In the genomic region with DNA sequence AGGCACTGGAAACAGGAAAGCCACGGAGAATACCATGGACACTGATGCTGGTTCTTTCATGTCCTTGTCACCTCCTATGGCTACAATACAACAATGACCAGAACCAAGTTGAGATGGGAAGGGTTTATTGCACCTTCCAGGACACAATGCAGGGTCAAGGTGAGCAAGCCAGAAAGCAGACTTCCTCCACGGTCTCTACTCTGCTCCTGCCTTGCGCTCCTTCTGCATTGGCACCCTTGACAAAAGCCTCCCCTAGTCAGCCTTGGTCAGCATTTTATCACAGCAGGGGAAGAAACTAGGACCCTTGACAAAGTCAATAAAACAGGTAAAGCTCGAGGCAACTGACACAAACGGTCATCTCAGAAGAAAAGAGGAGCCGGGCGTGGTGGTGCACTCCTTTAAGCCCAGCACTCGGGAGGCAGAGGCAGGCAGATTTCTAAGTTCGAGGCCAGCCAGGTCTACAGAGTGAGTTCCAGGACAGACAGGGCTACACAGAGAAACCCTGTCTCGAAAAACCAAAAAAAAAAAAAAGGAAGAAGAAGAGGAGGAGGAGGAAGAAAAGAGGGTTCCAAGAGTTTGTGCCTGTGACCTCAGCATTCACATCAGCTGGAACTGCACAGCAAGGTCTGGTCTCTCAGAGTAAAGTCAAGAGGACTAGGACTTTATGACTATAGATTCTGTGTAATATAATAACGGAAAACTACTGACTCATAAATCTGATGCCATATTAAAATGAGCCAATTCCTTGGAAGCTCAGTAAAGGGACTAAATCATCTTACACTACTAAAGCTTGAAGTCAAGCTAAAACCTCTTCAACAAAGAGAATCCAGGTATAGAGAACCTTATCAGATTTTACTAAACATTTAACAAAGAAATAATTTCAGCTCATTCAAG, we compare ENCODE assay signal across 7 mouse cellular contexts. TPM values are rescaled to one million over a fixed set of nuclear protein-coding genes. Genes with fewer than 3 reads are reported as not detected.
DNase-seq lines count a peak whose midpoint lies in the region; ATAC-seq and TF ChIP-seq lines count a peak whose summit lies in the region.
"Not testable (repeated sequence)": the region's sequence is repeated elsewhere in the genome, so short reads cannot be mapped to it uniquely, and the experiment has no call there.

No protein-coding gene starts in this region.

- not testable (repeated sequence) for H3K27ac ChIP-seq in forebrain, postnatal 0 days (ENCODE audit: low read depth, low read length); heart, embryonic 16.5 days (ENCODE audit: low read length); kidney, postnatal 0 days; limb, embryonic 13.5 days; midbrain, embryonic 10.5 days (replicated peaks)

- H3K4me2 ChIP-seq in forebrain, postnatal 0 days (ENCODE audit: low read depth); heart, embryonic 16.5 days (ENCODE audit: low read depth, low read length); kidney, postnatal 0 days (ENCODE audit: low read length); limb, embryonic 13.5 days (replicated peaks): not testable (repeated sequence)

- peak; percentile 25; the same call in 1 of the 2 replicates for ATAC-seq in forebrain, postnatal 0 days
- ATAC-seq in heart, embryonic 16.5 days (replicated peaks; ENCODE audit: extremely low read depth, insufficient read depth, low FRiP score): peak; percentile 42; the same call in 1 of the 2 replicates
- ATAC-seq in kidney, postnatal 0 days (replicated peaks; ENCODE audit: low FRiP score, low read depth): peak; percentile 34
- peak; percentile 59 for ATAC-seq in limb, embryonic 13.5 days (ENCODE audit: low FRiP score, low read depth)

- WGBS in forebrain, postnatal 0 days: 84% methylated on average over 11 of the region's 11 CpGs
- 74% methylated on average over 11 of the region's 11 CpGs for WGBS in heart, embryonic 16.5 days
- 82% methylated on average over 11 of the region's 11 CpGs for WGBS in kidney, postnatal 0 days
- whole genome bisulfite sequencing in limb, embryonic 13.5 days: 81% methylated on average over 11 of the region's 11 CpGs
- 87% methylated on average over 11 of the region's 11 CpGs for WGBS in midbrain, embryonic 10.5 days

- H3K9me3 ChIP-seq in forebrain, postnatal 0 days (ENCODE audit: low read length); heart, embryonic 16.5 days (replicated peaks; ENCODE audit: control insufficient read depth, low read length); kidney, postnatal 0 days (replicated peaks; ENCODE audit: low read length): not testable (repeated sequence)
- peaks cover 13% of the 10 kb centered on the region for H3K9me3 ChIP-seq in limb, embryonic 13.5 days
- H3K9me3 ChIP-seq in midbrain, embryonic 10.5 days (replicated peaks): peaks cover 15% of the 10 kb centered on the region

- not testable (repeated sequence) for H3K36me3 ChIP-seq in forebrain, postnatal 0 days (ENCODE audit: insufficient read depth); heart, embryonic 16.5 days (ENCODE audit: control insufficient read depth, insufficient read depth); kidney, postnatal 0 days (ENCODE audit: insufficient read depth, low read length); limb, embryonic 13.5 days; midbrain, embryonic 10.5 days

- not testable (repeated sequence) for H3K27me3 ChIP-seq in forebrain, postnatal 0 days (ENCODE audit: insufficient read depth, low read length); heart, embryonic 16.5 days (ENCODE audit: control insufficient read depth, insufficient read depth, low read length); kidney, postnatal 0 days (ENCODE audit: insufficient read depth, low read length); limb, embryonic 13.5 days; midbrain, embryonic 10.5 days (ENCODE audit: low read depth, poor library complexity, severe bottlenecking)

- not testable (repeated sequence) for H3K9ac ChIP-seq in forebrain, postnatal 0 days; heart, embryonic 16.5 days (ENCODE audit: low read length); kidney, postnatal 0 days (ENCODE audit: low read depth, low read length); limb, embryonic 13.5 days

- peak; percentile 38 to 55 for DNase-seq in cerebellum, adult 18-20 months
- not testable (repeated sequence) for DNase-seq in forebrain, postnatal 0 days
- peak; percentile 35 for DNase-seq in kidney, postnatal 0 days (ENCODE audit: low spot score)
- peak; percentile 32 for DNase-seq in midbrain, embryonic 10.5 days (ENCODE audit: low spot score)
- DNase-seq in spleen, postnatal 10 days (ENCODE audit: low spot score in 2 of 2): peak; percentile 72 to 75

- H3K4me3 ChIP-seq in forebrain, postnatal 0 days (ENCODE audit: low read depth, low read length); heart, embryonic 16.5 days (ENCODE audit: low read length); kidney, postnatal 0 days (replicated peaks; ENCODE audit: low read depth, low read length); limb, embryonic 13.5 days; midbrain, embryonic 10.5 days: not testable (repeated sequence)

- not testable (repeated sequence) for H3K4me1 ChIP-seq in forebrain, postnatal 0 days (ENCODE audit: insufficient read depth); heart, embryonic 16.5 days (ENCODE audit: control insufficient read depth, insufficient read depth, low read length); kidney, postnatal 0 days (replicated peaks; ENCODE audit: insufficient read depth, low read length); limb, embryonic 13.5 days; midbrain, embryonic 10.5 days

- TF ChIP-seq CTCF in forebrain, postnatal 0 days (IDR thresholded peaks at IDR 0.05; ENCODE audit: low read depth); kidney, postnatal 0 days (IDR thresholded peaks at IDR 0.05; ENCODE audit: low read depth): not testable (repeated sequence)

RNA-seq across cellular contexts. Expression of gene Sfi1, which starts 19.6 kb away (rescaled TPM):
- 17.7 and 22.8 TPM in 2 replicates for total RNA-seq in forebrain, postnatal 0 days (2014; rRNA removed)
- polyA plus RNA-seq in forebrain, postnatal 0 days (2015; fragmentation: Nextera tagmentation; extraction: Ambion mirVana): 4.7 and 8.7 TPM in 2 replicates
- 12.0 and 12.1 TPM in 2 replicates for polyA plus RNA-seq in heart, embryonic 16.5 days (2015; fragmentation: Nextera tagmentation; extraction: Ambion mirVana)
- polyA plus RNA-seq in kidney, postnatal 0 days (2015; fragmentation: Nextera tagmentation; extraction: Ambion mirVana): 7.4 and 8.4 TPM in 2 replicates
- 16.8 and 17.3 TPM in 2 replicates for polyA plus RNA-seq in limb, embryonic 13.5 days (2015; fragmentation: Nextera tagmentation; extraction: Ambion mirVana)
- polyA plus RNA-seq in midbrain, embryonic 10.5 days (2016; fragmentation: Nextera tagmentation; extraction: Ambion mirVana): 12.6 and 14.8 TPM in 2 replicates

RNA-seq across cellular contexts. Expression of gene Eif4enif1, which starts 28.5 kb away (rescaled TPM):
- total RNA-seq in forebrain, postnatal 0 days (2014; rRNA removed): 55.6 and 79.4 TPM in 2 replicates
- polyA plus RNA-seq in forebrain, postnatal 0 days (2015; fragmentation: Nextera tagmentation; extraction: Ambion mirVana): 31.4 and 36.5 TPM in 2 replicates
- 29.2 and 31.9 TPM in 2 replicates for polyA plus RNA-seq in heart, embryonic 16.5 days (2015; fragmentation: Nextera tagmentation; extraction: Ambion mirVana)
- 26.2 and 29.2 TPM in 2 replicates for polyA plus RNA-seq in kidney, postnatal 0 days (2015; fragmentation: Nextera tagmentation; extraction: Ambion mirVana)
- polyA plus RNA-seq in limb, embryonic 13.5 days (2015; fragmentation: Nextera tagmentation; extraction: Ambion mirVana): 62.1 and 68.8 TPM in 2 replicates
- polyA plus RNA-seq in midbrain, embryonic 10.5 days (2016; fragmentation: Nextera tagmentation; extraction: Ambion mirVana): 57.7 and 60.4 TPM in 2 replicates
